Mouse (Mus musculus) large intestine, adult 2 months (tissue): ENCODE results near the gene Sugct. TPM values are rescaled to one million over a fixed set of nuclear protein-coding genes. Genes with fewer than 3 reads are reported as not detected.
A peak's percentile ranks its signal among the peaks of the same experiment; 100 is the strongest.

Experiments used
- DNase-seq: peaks from one replicate; pipeline ENCODE4 v3.0.0-alpha.2; 2012; ENCODE audit warnings: low read depth, low spot score
- WGBS: fragments of 180-500 bp; shearing (Covaris S2); methylation state at CpG from one replicate; pipeline ENCODE4 v1.1.7; 2018; 5-methylcytosine and 5-hydroxymethylcytosine counted together
- polyA plus RNA-seq: library from polyadenylated mRNA; depleted of rRNA; stranded (reverse); fragments of >200 nt; gene quantifications from 2 replicates; pipeline ENCODE4 v1.2.3, GENCODE M21; 2012; rRNA removed

Gene Sugct
- 1.1 and 1.4 TPM in 2 replicates for polyA plus RNA-seq

GRCm38 (mm10) chr13:17694911-17695699 lies at the start of gene Sugct, which contains the start of gene Mplkip:
Gene Sugct (minus strand): TSS chr13:17695553.
Gene Mplkip (plus strand): TSS chr13:17695192.
- peak; percentile 100 for DNase-seq

GRCm38 (mm10) chr13:17728798-17729197 lies 33.4 kb upstream of the Sugct start:
- 87% methylated on average over 3 of the region's 3 CpGs for WGBS
- no peak for DNase-seq

More at GRCm38 (mm10) chr13:17694911-17695699, at the start of gene Sugct, which contains the start of gene Mplkip:
- under 1% methylated on average over 66 of the region's 66 CpGs for WGBS

GRCm38 (mm10) chr13:17727922-17728321 lies 32.6 kb upstream of the Sugct start:
- 89% methylated on average over 4 of the region's 4 CpGs for WGBS
- DNase-seq, result no peak

- DNase-seq, result no peak
- WGBS, result 50% methylated on average over 1 of the region's 1 CpGs
These were observed 22.0 kb upstream of the Sugct start for GRCm38 (mm10) chr13:17717357-17717756.

- 84% methylated on average over 5 of the region's 5 CpGs for WGBS
- no peak for DNase-seq
These were observed 13.5 kb upstream of the Sugct start for GRCm38 (mm10) chr13:17708784-17709311.

GRCm38 (mm10) chr13:17705188-17705826 lies 10.0 kb upstream of the Sugct start:
- 51% methylated on average over 6 of the region's 6 CpGs for WGBS
- DNase-seq, result no peak

GRCm38 (mm10) chr13:17702311-17702710 lies 7.0 kb upstream of the Sugct start:
- no peak for DNase-seq

- no peak for DNase-seq
These were observed 6.0 kb upstream of the Sugct start for GRCm38 (mm10) chr13:17701322-17701721.

GRCm38 (mm10) chr13:17700090-17700715 lies 4.8 kb upstream of the Sugct start:
- no peak for DNase-seq
- WGBS, result 73% methylated on average over 3 of the region's 3 CpGs

- DNase-seq, result no peak
- 2% methylated on average over 7 of the region's 7 CpGs for WGBS
These were observed 686 bp upstream of the Sugct start for GRCm38 (mm10) chr13:17695898-17696580.

GRCm38 (mm10) chr13:17694414-17694813 lies 939 bp downstream of the Sugct start:
- DNase-seq, result peak; percentile 28
- WGBS, result 1% methylated on average over 21 of the region's 25 CpGs

- peak; percentile 40 for DNase-seq
- WGBS, result 33% methylated on average over 5 of the region's 5 CpGs
These were observed 1.5 kb downstream of the Sugct start for GRCm38 (mm10) chr13:17693816-17694215.

- WGBS, result 23% methylated on average over 1 of the region's 1 CpGs
These were observed 3.9 kb downstream of the Sugct start for GRCm38 (mm10) chr13:17691436-17691835.

GRCm38 (mm10) chr13:17690686-17691085 lies 4.7 kb downstream of the Sugct start:
- no peak for DNase-seq

More at GRCm38 (mm10) chr13:17691436-17691835, 3.9 kb downstream of the Sugct start:
- DNase-seq, result no peak

- no peak for DNase-seq
These were observed 5.9 kb downstream of the Sugct start for GRCm38 (mm10) chr13:17689461-17689860.

GRCm38 (mm10) chr13:17671122-17671521 lies 24.2 kb downstream of the Sugct start:
- DNase-seq, result no peak
- 44% methylated on average over 1 of the region's 1 CpGs for WGBS

GRCm38 (mm10) chr13:17667380-17667779 lies 28.0 kb downstream of the Sugct start:
- no peak for DNase-seq
- WGBS, result 64% methylated on average over 1 of the region's 1 CpGs

- 46% methylated on average over 2 of the region's 2 CpGs for WGBS
- no peak for DNase-seq
These were observed 53.1 kb downstream of the Sugct start for GRCm38 (mm10) chr13:17642294-17642693.

GRCm38 (mm10) chr13:17638008-17638407 lies 57.3 kb downstream of the Sugct start:
- DNase-seq, result no peak

GRCm38 (mm10) chr13:17627108-17627507 lies 68.2 kb downstream of the Sugct start:
- DNase-seq, result no peak
- 88% methylated on average over 5 of the region's 5 CpGs for WGBS
